Mouse (Mus musculus) ES-E14 (cell line): ENCODE results near the gene Slc39a13. TPM values are rescaled to one million over a fixed set of nuclear protein-coding genes. Genes with fewer than 3 reads are reported as not detected.

ENCODE experiments used
- DNase-seq: peaks from one replicate; pipeline ENCODE4 v3.0.0-alpha.2; 2013; ENCODE audit warnings: low read depth, low spot score
- H3K27ac ChIP-seq: 2 replicates; pipeline ENCODE4 v1.5.1; 2012; ENCODE audit warnings: low read depth, mild to moderate bottlenecking, low read length, moderate library complexity, mixed read lengths; ENCODE audit not compliant: poor library complexity, insufficient read depth, severe bottlenecking
- H3K36me3 ChIP-seq: 2 replicates; pipeline ENCODE4 v1.6.1; 2012; ENCODE audit warnings: mild to moderate bottlenecking, low read length, moderate library complexity, mixed read lengths; ENCODE audit not compliant: control insufficient read depth, poor library complexity, insufficient read depth, severe bottlenecking
- H3K4me1 ChIP-seq, 2 experiments: fragments of 150-350 bp in 1 of 2; sonication (generic) in 1 of 2; 2 replicates each; pipeline ENCODE4 v1.6.1; 2012; ENCODE audit warnings: low read length in 2 of 2, mild to moderate bottlenecking in 1 of 2, mixed read lengths in 1 of 2; ENCODE audit not compliant: control insufficient read depth in 2 of 2, insufficient read depth in 2 of 2, poor library complexity in 1 of 2
- H3K4me3 ChIP-seq, 2 experiments: fragments of 150-350 bp in 1 of 2; sonication (generic) in 1 of 2; 2 replicates each; pipeline ENCODE4 v1.5.1; 2012; ENCODE audit warnings: low read length in 2 of 2, low read depth in 1 of 2, mild to moderate bottlenecking in 1 of 2, mixed read lengths in 1 of 2; ENCODE audit not compliant: insufficient read depth in 1 of 2, poor library complexity in 1 of 2, severe bottlenecking in 1 of 2
- H3K9ac ChIP-seq: 2 replicates; pipeline ENCODE4 v1.6.1; 2012; ENCODE audit warnings: low read depth, mild to moderate bottlenecking, low read length, mixed read lengths; ENCODE audit not compliant: poor library complexity, insufficient read depth, severe bottlenecking
- H3K9me3 ChIP-seq: fragments of 150-350 bp; sonication (generic); 2 replicates; pipeline ENCODE4 v1.6.1; 2012; ENCODE audit warnings: low read depth, mild to moderate bottlenecking, low read length; ENCODE audit not compliant: control insufficient read depth, insufficient read depth
- CHD2 ChIP-seq: IDR thresholded peaks from 2 replicates; pipeline ENCODE4 v1.6.1; 2014; ENCODE audit warnings: mild to moderate bottlenecking, low read depth, low read length, inconsistent platforms
- HCFC1 ChIP-seq: IDR thresholded peaks from 2 replicates; pipeline ENCODE4 v1.6.1; 2012; ENCODE audit warnings: low read length, inconsistent platforms, borderline replicate concordance; ENCODE audit not compliant: insufficient read depth
- MAFK ChIP-seq: IDR thresholded peaks from 2 replicates; pipeline ENCODE4 v1.6.1; 2014; ENCODE audit warnings: mild to moderate bottlenecking, low read depth, low read length, inconsistent platforms; ENCODE audit not compliant: insufficient read depth
- ZC3H11A ChIP-seq: IDR thresholded peaks from 2 replicates; pipeline ENCODE4 v1.6.1; 2012; ENCODE audit warnings: low read depth, mild to moderate bottlenecking, inconsistent platforms, low read length, borderline replicate concordance
- ZNF384 ChIP-seq: IDR thresholded peaks from 2 replicates; pipeline ENCODE4 v1.6.1; 2012; ENCODE audit warnings: low read depth, low read length, inconsistent platforms
- in situ Hi-C, 2 experiments: fragments of 600-800 bp; cut with MboI; formaldehyde crosslinking; loops; one replicate each; pipeline ENCODE4 v1.15.1; 2025; ENCODE audit warnings: low sequenced_read_pairs in 2 of 2, inconsistent platforms in 1 of 2; ENCODE audit not compliant: unreplicated experiment in 2 of 2
- total RNA-seq: library from RNA; depleted of rRNA; stranded (reverse); fragments of 300-350 nt; gene quantifications from 2 replicates; pipeline ENCODE4 v1.2.3, GENCODE M21; 2012

The Slc39a13 gene
- total RNA-seq, 1 experiment, result 18.3 TPM

GRCm38 (mm10) chr2:91035385-91035784, 34.8 kb downstream of the Slc39a13 start, which contains the start of gene Rapsn:
Gene Rapsn (plus strand): TSS chr2:91035620.
- no peak within 1 kb of the TSS for H3K27ac ChIP-seq
- H3K4me3 ChIP-seq, result no peak within 1 kb of the TSS
- no peak within 1 kb of the TSS for H3K9ac ChIP-seq
- no peaks in the 10 kb centered on the region for H3K9me3 ChIP-seq
- no peak for TF ChIP-seq ZNF384
- TF ChIP-seq CHD2, result no peak
- TF ChIP-seq ZC3H11A, result no peak
- no peak for TF ChIP-seq HCFC1
- TF ChIP-seq MAFK, result no peak
- no peak for DNase-seq
- H3K4me1 ChIP-seq, result no peaks in the 10 kb centered on the region; a peak in 1 of 4 replicates
- in situ Hi-C loops, result no loop called here
- H3K36me3 ChIP-seq, result no peaks in the 10 kb centered on the region

DNA sequence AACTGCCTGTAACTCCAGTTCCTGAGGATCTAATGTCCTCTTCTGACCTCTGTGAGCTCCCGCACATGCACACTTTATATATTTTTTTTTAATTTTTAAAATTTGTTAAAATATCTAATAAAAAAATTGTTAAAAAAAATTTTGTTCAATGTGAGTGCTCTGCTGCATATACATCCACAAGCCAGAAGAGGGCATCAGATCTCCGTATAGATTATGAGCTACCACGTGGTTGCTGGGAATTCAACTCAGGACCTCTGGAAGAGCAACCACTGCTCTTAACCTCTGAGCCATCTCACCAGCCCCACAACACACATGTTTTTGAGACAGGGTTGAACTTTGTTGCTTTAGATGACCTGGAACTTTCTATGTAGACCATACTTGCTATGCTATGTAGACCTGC, 37.2 kb downstream of the Slc39a13 start:
- no peak for DNase-seq
- Histone ChIP-seq H3K36me3 (no peaks in the 10 kb centered on the region), H3K27ac (no peak overlapping the region), H3K9ac (peak overlapping the region; percentile 40; the same call in 1 of the 2 replicates), H3K9me3 (no peaks in the 10 kb centered on the region), H3K4me3 (no peak overlapping the region), H3K4me1 (no peaks in the 10 kb centered on the region; a peak in 1 of 4 replicates)
- TF ChIP-seq HCFC1 (no peak), ZNF384 (no peak), ZC3H11A (no peak), CHD2 (no peak), MAFK (no peak)
- in situ Hi-C loops, result no loop called here

DNA sequence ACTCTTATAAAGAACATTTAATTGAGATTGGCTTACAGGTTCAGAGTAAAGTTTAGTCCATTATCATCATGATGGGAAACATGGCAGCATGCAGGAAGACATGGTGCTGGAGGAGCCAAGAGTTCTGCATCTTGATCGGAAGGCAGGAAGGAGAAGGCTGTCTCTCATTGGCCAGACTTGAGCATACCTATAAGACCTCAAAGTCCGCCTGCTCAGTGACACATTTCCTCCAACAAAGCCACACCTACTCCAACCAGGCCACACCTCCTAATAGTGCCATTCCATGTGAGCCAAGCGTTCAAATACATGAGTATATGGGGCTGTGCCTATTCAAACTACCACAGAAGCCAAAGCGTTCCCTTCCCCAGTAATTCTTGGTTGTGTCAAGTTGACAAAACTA, 39.0 kb downstream of the Slc39a13 start:
- H3K4me3 ChIP-seq, result peak overlapping the region; percentile 41 to 44
- TF ChIP-seq MAFK, result no peak
- no peak for TF ChIP-seq HCFC1
- no peak for TF ChIP-seq ZC3H11A
- TF ChIP-seq CHD2, result no peak
- no peak for TF ChIP-seq ZNF384
- H3K36me3 ChIP-seq, result no peaks in the 10 kb centered on the region
- no peak overlapping the region for H3K27ac ChIP-seq
- no peaks in the 10 kb centered on the region; a peak in 1 of 4 replicates for H3K4me1 ChIP-seq
- 0 out of 2 replicates have a peak overlapping the region, but pooled peaks have one; percentile 44 for H3K9ac ChIP-seq
- no peaks in the 10 kb centered on the region for H3K9me3 ChIP-seq
- no peak for DNase-seq
- in situ Hi-C loops, result no loop called here

DNA sequence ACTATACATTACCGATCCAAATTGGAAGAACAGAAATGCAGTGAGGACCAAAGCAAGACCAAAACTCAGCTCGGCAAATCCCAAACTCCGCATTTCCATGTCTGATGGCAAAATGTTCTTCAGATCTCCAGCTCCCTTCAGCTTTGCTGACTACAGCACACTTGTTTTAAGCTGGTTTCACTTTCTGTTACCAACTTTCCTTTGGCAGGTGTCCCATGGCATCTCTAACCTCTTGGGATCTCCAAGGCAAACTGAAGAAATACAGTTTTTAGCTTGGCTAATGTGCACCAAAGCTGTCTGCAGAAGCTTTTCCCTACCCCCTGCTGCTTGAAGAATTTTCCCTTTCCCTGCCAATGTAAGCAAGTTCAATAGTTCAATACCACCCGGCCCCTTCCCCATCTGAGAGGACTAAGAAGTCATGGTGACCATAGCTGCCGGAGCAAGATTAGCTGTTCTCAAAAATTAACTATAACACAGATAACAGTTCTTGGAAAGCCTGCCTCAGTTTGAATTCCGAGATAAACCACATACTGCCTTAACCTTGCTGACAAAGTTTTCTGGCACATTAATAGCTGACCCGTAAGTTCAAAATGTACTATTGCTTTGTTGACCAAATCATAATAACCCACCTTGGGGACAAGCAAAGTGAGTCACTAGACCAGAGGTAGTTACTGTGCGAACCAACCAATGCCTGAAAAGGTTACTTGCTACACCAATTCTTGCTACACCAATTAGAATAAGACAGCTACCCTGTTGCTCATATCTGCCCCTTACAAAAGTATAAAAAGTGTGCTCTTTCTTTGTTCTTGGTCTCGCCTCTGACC, 42.6 kb downstream of the Slc39a13 start:
- Histone ChIP-seq H3K4me3 (no peak overlapping the region), H3K9ac (no peak overlapping the region), H3K9me3 (no peaks in the 10 kb centered on the region), H3K27ac (no peak overlapping the region), H3K36me3 (no peaks in the 10 kb centered on the region), H3K4me1 (peaks cover 3 to 4% of the 10 kb centered on the region in 2 experiments; a peak in 3 of 4 replicates)
- TF ChIP-seq CHD2, result no peak
- TF ChIP-seq ZNF384, result no peak
- no peak for TF ChIP-seq MAFK
- TF ChIP-seq ZC3H11A, result no peak
- no peak for TF ChIP-seq HCFC1
- DNase-seq, result no peak
- in situ Hi-C loops, result no loop called here
